8 mouse cellular contexts compared by ENCODE assay signal in genomic region chr19:3912337-3913204, GRCm38 (mm10). TPM values are rescaled to one million over a fixed set of nuclear protein-coding genes. Genes with fewer than 3 reads are reported as not detected.
A peak's percentile ranks its signal among the peaks of the same experiment; 100 is the strongest.
DNase-seq lines count a peak whose midpoint lies in the region; ATAC-seq lines count a peak whose summit lies in the region.

TSS of gene Ndufs8 (minus strand) at chr19:3912774.

- H3K9ac ChIP-seq in hindbrain, embryonic 14.5 days: peak within 1 kb of the TSS; percentile 58

- peaks cover 19% of the 10 kb centered on the region for H3K4me1 ChIP-seq in hindbrain, embryonic 14.5 days (replicated peaks; ENCODE audit: control insufficient read depth, insufficient read depth, low read length)

- H3K9me3 ChIP-seq in hindbrain, embryonic 14.5 days (ENCODE audit: control insufficient read depth, low read length): no peaks in the 10 kb centered on the region

- peak within 1 kb of the TSS; percentile 62 for H3K4me2 ChIP-seq in hindbrain, embryonic 14.5 days (replicated peaks)

- ATAC-seq in hindbrain, embryonic 14.5 days (ENCODE audit: low FRiP score): peak; percentile 97

- no peaks in the 10 kb centered on the region for H3K27me3 ChIP-seq in hindbrain, embryonic 14.5 days (ENCODE audit: control insufficient read depth, insufficient read depth, low read length)

- peaks cover 36% of the 10 kb centered on the region for H3K36me3 ChIP-seq in hindbrain, embryonic 14.5 days (replicated peaks; ENCODE audit: control insufficient read depth, insufficient read depth)

- peak within 1 kb of the TSS; percentile 81 for H3K27ac ChIP-seq in hindbrain, embryonic 14.5 days

- peak within 1 kb of the TSS; percentile 54 for H3K4me3 ChIP-seq in hindbrain, embryonic 14.5 days (replicated peaks; ENCODE audit: low read length)

- peak; percentile 100 for DNase-seq in R1 (ENCODE audit: low read depth, low spot score)
- DNase-seq in cerebellum, postnatal 25 days: peak; percentile 91 to 93
- peak; percentile 86 to 87 for DNase-seq in frontal cortex, postnatal 25 days (ENCODE audit: low spot score in 2 of 2)
- peak; percentile 92 for DNase-seq in hindbrain, embryonic 14.5 days (ENCODE audit: low spot score)
- peak; percentile 94 to 95 for DNase-seq in layer of hippocampus, postnatal 36 days
- peak; percentile 98 for DNase-seq in lung, postnatal 36 days
- DNase-seq in retina, postnatal 1 day: peak; percentile 100
- DNase-seq in urinary bladder, adult 18-20 months (ENCODE audit: low spot score in 2 of 2): peak; percentile 87 to 91

- under 1% methylated on average over 43 of the region's 43 CpGs for WGBS in hindbrain, embryonic 14.5 days

RNA-seq across cellular contexts. Expression of gene Ndufs8, which starts in this region (rescaled TPM):
- 310 and 332 TPM in 2 replicates for polyA plus RNA-seq in hindbrain, embryonic 14.5 days (2014; fragmentation: Nextera tagmentation; extraction: Ambion mirVana)
- 100 to 1,000 TPM; 133 to 144 TPM for total RNA-seq in layer of hippocampus, postnatal 36 days (2021)

Comparison
In these comparisons a context has a peak if more than half of its experiments do, and no peak if none do; other contexts are left out.
1. Peak in every context shown above with its lines: DNase-seq, ATAC-seq, H3K4me3 ChIP-seq and H3K27ac ChIP-seq.